ENCODE assay signal across 14 mouse cellular contexts in the genomic region with DNA sequence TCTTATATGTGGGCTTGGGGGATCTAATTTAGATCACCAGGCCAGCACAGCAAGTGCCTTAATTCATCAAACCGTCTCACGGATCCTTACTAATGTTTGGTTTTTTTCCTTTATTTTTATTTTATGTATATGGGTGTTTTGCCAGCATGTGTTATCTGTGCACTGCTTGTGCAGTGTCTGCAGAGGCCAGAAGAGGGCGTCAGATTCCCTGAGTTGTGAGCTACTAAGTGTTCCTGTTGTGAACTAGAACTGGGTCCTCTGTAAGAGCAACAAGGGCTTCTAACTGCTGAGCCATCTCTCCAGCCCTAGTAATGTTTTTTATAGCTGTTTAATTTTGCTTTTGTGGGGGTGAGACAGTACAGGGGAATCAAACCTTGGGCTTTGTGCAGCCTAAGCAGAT. TPM values are rescaled to one million over a fixed set of nuclear protein-coding genes. Genes with fewer than 3 reads are reported as not detected.
DNase-seq lines count a peak whose midpoint lies in the region; ATAC-seq and TF ChIP-seq lines count a peak whose summit lies in the region.
"Had no signal": no experiment of that assay in that cellular context is flagged by ENCODE, and none has a peak within 500 bp of the region (broad histone marks: within the 10 kb centered on the region; RNA-seq: fewer than 3 reads in every experiment).

No protein-coding gene starts in this region.

- H3K9me3 ChIP-seq in lung, postnatal 0 days (ENCODE audit: low read length) = no peaks in the 10 kb centered on the region
- no peaks in the 10 kb centered on the region for H3K9me3 ChIP-seq in forebrain, embryonic 11.5 days (ENCODE audit: control insufficient read depth, low read length)
- H3K9me3 ChIP-seq: hindbrain, embryonic 15.5 days; neural tube, embryonic 13.5 days had no signal

- intact Hi-C loops in gastrocnemius, adult 2 months (cut with DNase I) = no loop called here
- intact Hi-C loops in gastrocnemius, postnatal 36 days (cut with DNase I) = no loop called here

- WGBS in lung, postnatal 0 days = 54% methylated on average over 3 of the region's 3 CpGs
- whole genome bisulfite sequencing in forebrain, embryonic 11.5 days = 55% methylated on average over 3 of the region's 3 CpGs

- no peak overlapping the region for H3K4me2 ChIP-seq in lung, postnatal 0 days (replicated peaks; ENCODE audit: low read depth, low read length)
- no peak overlapping the region for H3K4me2 ChIP-seq in forebrain, embryonic 11.5 days (ENCODE audit: low read depth, low read length, severe bottlenecking)
- H3K4me2 ChIP-seq: hindbrain, embryonic 15.5 days; neural tube, embryonic 13.5 days had no signal

- no peaks in the 10 kb centered on the region for H3K4me1 ChIP-seq in lung, postnatal 0 days (ENCODE audit: insufficient read depth, low read depth, low read length)
- no peaks in the 10 kb centered on the region for H3K4me1 ChIP-seq in forebrain, embryonic 11.5 days (replicated peaks; ENCODE audit: control insufficient read depth, insufficient read depth, low read length)

- DNase-seq in gastrocnemius, adult 2 months = peak; percentile 26
- DNase-seq in gastrocnemius, postnatal 4 days (ENCODE audit: low spot score in 2 of 2) = no peak
- DNase-seq in lung, postnatal 0 days (ENCODE audit: low spot score) = no peak
- no peak for DNase-seq in lung, postnatal 14 days
- DNase-seq in NIH3T3 (ENCODE audit: low read depth) = peak; percentile 14
- DNase-seq in gastrocnemius, postnatal 36 days = no peak
- no peak for DNase-seq in forebrain, embryonic 11.5 days (ENCODE audit: low spot score)
- DNase-seq: gastrocnemius, postnatal 25 days had no signal

- TF ChIP-seq EP300 in lung, postnatal 0 days (IDR thresholded peaks at IDR 0.05) = no peak

- no peaks in the 10 kb centered on the region for H3K36me3 ChIP-seq in lung, postnatal 0 days (ENCODE audit: insufficient read depth, low read length)
- H3K36me3 ChIP-seq in forebrain, embryonic 11.5 days (ENCODE audit: control insufficient read depth, insufficient read depth, low read length) = no peaks in the 10 kb centered on the region
- H3K36me3 ChIP-seq: hindbrain, embryonic 15.5 days; neural tube, embryonic 13.5 days had no signal

- H3K27ac ChIP-seq in gastrocnemius, adult 2 months = peak overlapping the region; percentile 73
- H3K27ac ChIP-seq in lung, postnatal 0 days (ENCODE audit: low read length) = no peak overlapping the region
- no peak overlapping the region for H3K27ac ChIP-seq in forebrain, embryonic 11.5 days (ENCODE audit: low read depth, low read length)
- H3K27ac ChIP-seq: hindbrain, embryonic 15.5 days had no signal

- H3K27me3 ChIP-seq in lung, postnatal 0 days (replicated peaks; ENCODE audit: insufficient read depth, low read length) = no peaks in the 10 kb centered on the region
- H3K27me3 ChIP-seq in forebrain, embryonic 11.5 days (ENCODE audit: control insufficient read depth, insufficient read depth, low read length) = no peaks in the 10 kb centered on the region
- H3K27me3 ChIP-seq: hindbrain, embryonic 15.5 days; neural tube, embryonic 13.5 days had no signal

- no peak overlapping the region for H3K9ac ChIP-seq in lung, postnatal 0 days (replicated peaks; ENCODE audit: low read depth)
- no peak overlapping the region for H3K9ac ChIP-seq in forebrain, embryonic 11.5 days (ENCODE audit: low read length)
- H3K9ac ChIP-seq: hindbrain, embryonic 15.5 days; neural tube, embryonic 13.5 days had no signal

- ATAC-seq in lung, postnatal 0 days = no peak
- peak; percentile 38; the same call in 1 of the 2 replicates for ATAC-seq in megakaryocyte, adult 5-6 weeks (ENCODE audit: poor library complexity, severe bottlenecking)
- ATAC-seq in forebrain, embryonic 11.5 days (replicated peaks; ENCODE audit: low FRiP score) = no peak

- TF ChIP-seq CTCF in gastrocnemius, adult 2 months (IDR thresholded peaks at IDR 0.05) = peak; percentile 51
- peak; percentile 50 for TF ChIP-seq CTCF in lung, postnatal 0 days (IDR thresholded peaks at IDR 0.05)

- no peak overlapping the region for H3K4me3 ChIP-seq in gastrocnemius, adult 2 months
- no peak overlapping the region for H3K4me3 ChIP-seq in lung, postnatal 0 days (ENCODE audit: low read depth, low read length)
- no peak overlapping the region for H3K4me3 ChIP-seq in forebrain, embryonic 11.5 days (ENCODE audit: low read depth, low read length)
- H3K4me3 ChIP-seq: hindbrain, embryonic 15.5 days; neural tube, embryonic 13.5 days had no signal

RNA-seq across cellular contexts. Expression of a gene that starts 23.8 kb away (rescaled TPM):
- 10 to 100 TPM; 42.1 to 44.7 TPM for total RNA-seq in gastrocnemius, adult 2 months (2021)
- 10 to 100 TPM; 52.1 to 55.8 TPM for total RNA-seq in gastrocnemius, postnatal 4 days (2021)
- 14.4 and 14.8 TPM in 2 replicates for polyA plus RNA-seq in lung, postnatal 0 days (2015; fragmentation: Nextera tagmentation; extraction: Ambion mirVana)
- total RNA-seq in megakaryocyte, adult 5-6 weeks (2015) = 40.4 and 49.0 TPM in 2 replicates
- total RNA-seq in megakaryocyte, adult 5-6 weeks (2017) = 54.7 and 80.7 TPM in 2 replicates
- 10 to 100 TPM; 37.4 to 41.1 TPM for total RNA-seq in gastrocnemius, postnatal 36 days (2021)
- 27.5 and 31.5 TPM in 2 replicates for polyA plus RNA-seq in forebrain, embryonic 11.5 days (2014; fragmentation: Nextera tagmentation; extraction: Ambion mirVana)

RNA-seq across cellular contexts. Expression of a gene that starts 55.7 kb away (rescaled TPM):
- not detected for total RNA-seq in gastrocnemius, adult 2 months (2021)
- total RNA-seq in gastrocnemius, postnatal 4 days (2021) = not detected
- not detected in 2 replicates for polyA plus RNA-seq in lung, postnatal 0 days (2015; fragmentation: Nextera tagmentation; extraction: Ambion mirVana)
- total RNA-seq in megakaryocyte, adult 5-6 weeks (2015) = not detected in 2 replicates
- not detected in 2 replicates for total RNA-seq in megakaryocyte, adult 5-6 weeks (2017)
- not detected for total RNA-seq in gastrocnemius, postnatal 36 days (2021)
- polyA plus RNA-seq in forebrain, embryonic 11.5 days (2014; fragmentation: Nextera tagmentation; extraction: Ambion mirVana) = not detected in 2 replicates
- total RNA-seq: ES-E14; gastrocnemius, postnatal 25 days; layer of hippocampus, postnatal 25 days had no signal
- polyA plus RNA-seq: hindbrain, embryonic 15.5 days; lung, embryonic 16.5 days; neural tube, embryonic 13.5 days had no signal

Comparison
In these comparisons a context has a peak if more than half of its experiments do, and no peak if none do; other contexts are left out.
1. DNase-seq: peak in gastrocnemius, adult 2 months (single experiment) and NIH3T3 (single experiment); none in gastrocnemius, postnatal 4 days (0 of 2), lung, postnatal 0 days (single experiment), lung, postnatal 14 days (single experiment), gastrocnemius, postnatal 36 days (0 of 2) and forebrain, embryonic 11.5 days (single experiment).